ENCODE assay signal across 21 mouse cellular contexts in the genomic region with DNA sequence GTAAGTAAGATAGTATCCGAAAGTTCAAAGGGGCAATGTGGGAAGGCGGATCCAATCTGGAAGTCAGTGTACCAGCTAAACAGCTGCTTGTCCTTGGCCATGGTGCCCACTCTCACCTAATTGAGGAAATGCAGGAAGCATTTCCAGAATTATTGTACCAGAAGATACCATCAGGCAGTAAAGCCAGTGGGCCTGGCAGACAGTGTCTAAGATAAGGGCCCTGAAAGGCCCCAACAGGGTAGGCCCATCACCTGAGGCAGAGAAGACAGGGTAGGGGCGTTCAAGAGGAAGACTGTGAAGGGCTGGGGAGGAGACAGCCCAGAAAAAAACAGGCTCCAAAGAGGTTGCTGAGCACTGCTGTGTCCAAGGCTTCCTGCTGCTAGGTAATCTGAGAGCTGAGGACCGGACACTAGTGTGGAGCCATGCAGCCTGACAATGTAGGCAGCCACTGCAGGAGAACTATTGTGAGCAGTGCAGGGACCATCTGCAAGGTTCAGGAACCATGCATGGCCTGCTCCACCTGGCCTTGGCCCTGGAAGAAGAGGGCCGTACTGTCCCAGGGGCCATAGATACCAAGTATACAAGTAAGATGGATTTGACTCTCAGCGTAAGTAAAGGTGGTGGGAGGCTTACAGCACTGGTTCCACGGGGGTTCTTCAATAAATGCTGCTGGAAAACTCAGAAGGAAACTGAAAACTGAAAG. TPM values are rescaled to one million over a fixed set of nuclear protein-coding genes. Genes with fewer than 3 reads are reported as not detected.
DNase-seq lines count a peak whose midpoint lies in the region; ATAC-seq and TF ChIP-seq lines count a peak whose summit lies in the region.
"Had no signal": no experiment of that assay in that cellular context is flagged by ENCODE, and none has a peak within 500 bp of the region (broad histone marks: within the 10 kb centered on the region; RNA-seq: fewer than 3 reads in every experiment).

No protein-coding gene starts in this region.

- no peaks in the 10 kb centered on the region for H3K9me3 ChIP-seq in kidney, embryonic 14.5 days (ENCODE audit: control insufficient read depth, low read length)
- no peaks in the 10 kb centered on the region for H3K9me3 ChIP-seq in kidney, embryonic 16.5 days (ENCODE audit: low read length)
- no peaks in the 10 kb centered on the region for H3K9me3 ChIP-seq in intestine, embryonic 15.5 days
- H3K9me3 ChIP-seq: embryonic facial prominence, embryonic 12.5 days; forebrain, embryonic 12.5 days; G1E; heart, embryonic 12.5 days; hindbrain, embryonic 10.5 days had no signal

- DNase-seq in spleen, adult 2 months (ENCODE audit: low read depth in 1 of 2, low spot score in 2 of 2) = no peak
- no peak for DNase-seq in spleen, postnatal 14 days (ENCODE audit: low spot score in 2 of 2)
- no peak for DNase-seq in retina, embryonic 14.5 days (ENCODE audit: low spot score)
- no peak for DNase-seq in left cerebral cortex, postnatal 10 days (ENCODE audit: extremely low spot score in 1 of 2, low spot score in 2 of 2)
- DNase-seq: adrenal gland, postnatal 10 days; cerebellum, postnatal 14 days; gastrocnemius, adult 2 months; gastrocnemius, postnatal 25 days had no signal

- no peak overlapping the region for H3K9ac ChIP-seq in kidney, embryonic 14.5 days (ENCODE audit: low read depth, low read length)
- H3K9ac ChIP-seq in kidney, embryonic 16.5 days (replicated peaks; ENCODE audit: low read length) = no peak overlapping the region
- H3K9ac ChIP-seq in intestine, embryonic 15.5 days = no peak overlapping the region
- H3K9ac ChIP-seq: embryonic facial prominence, embryonic 12.5 days; forebrain, embryonic 12.5 days; heart, embryonic 12.5 days; hindbrain, embryonic 14.5 days had no signal

- no peak for TF ChIP-seq CTCF in spleen, adult 2 months (IDR thresholded peaks at IDR 0.05; ENCODE audit: extremely low read depth, insufficient read depth, insufficient read length, insufficient replicate concordance)
- TF ChIP-seq CTCF in small intestine, adult 2 months (IDR thresholded peaks at IDR 0.05; ENCODE audit: extremely low read depth, insufficient read length, insufficient replicate concordance, low read depth, low read length) = no peak

- H3K4me2 ChIP-seq in kidney, embryonic 14.5 days (replicated peaks; ENCODE audit: low read depth, low read length) = no peak overlapping the region
- H3K4me2 ChIP-seq in kidney, embryonic 16.5 days (replicated peaks; ENCODE audit: low read depth, low read length) = no peak overlapping the region
- H3K4me2 ChIP-seq in intestine, embryonic 15.5 days (replicated peaks) = no peak overlapping the region
- H3K4me2 ChIP-seq: embryonic facial prominence, embryonic 12.5 days; forebrain, embryonic 12.5 days; heart, embryonic 12.5 days; hindbrain, embryonic 14.5 days had no signal

- peaks cover 19% of the 10 kb centered on the region; the same call in 1 of the 2 replicates for H3K36me3 ChIP-seq in kidney, embryonic 14.5 days (ENCODE audit: control insufficient read depth, insufficient read depth, low read length)
- H3K36me3 ChIP-seq in kidney, embryonic 16.5 days (ENCODE audit: insufficient read depth, low read length) = peaks cover 28% of the 10 kb centered on the region
- H3K36me3 ChIP-seq in spleen, adult 2 months (ENCODE audit: control insufficient read depth, insufficient read depth, low read length) = peaks cover 6% of the 10 kb centered on the region; the same call in 1 of the 2 replicates
- peaks cover 10% of the 10 kb centered on the region for H3K36me3 ChIP-seq in intestine, embryonic 15.5 days
- H3K36me3 ChIP-seq in small intestine, adult 2 months (ENCODE audit: control insufficient read depth, insufficient read depth, low read length) = peaks cover 18% of the 10 kb centered on the region

- ATAC-seq in kidney, embryonic 14.5 days (ENCODE audit: low FRiP score, low TSS enrichment) = peak; percentile 20; the same call in 1 of the 2 replicates
- ATAC-seq in kidney, embryonic 16.5 days (ENCODE audit: low FRiP score, low TSS enrichment) = no peak
- ATAC-seq in intestine, embryonic 15.5 days = peak; percentile 88
- ATAC-seq: CD4-positive, CD25-positive, alpha-beta regulatory T cell, adult 4 months; forebrain, embryonic 16.5 days had no signal

- H3K27me3 ChIP-seq in kidney, embryonic 14.5 days (ENCODE audit: control insufficient read depth, insufficient read depth, low read length) = no peaks in the 10 kb centered on the region
- no peaks in the 10 kb centered on the region for H3K27me3 ChIP-seq in kidney, embryonic 16.5 days (ENCODE audit: insufficient read depth, low read length)
- no peaks in the 10 kb centered on the region for H3K27me3 ChIP-seq in spleen, adult 2 months (ENCODE audit: control insufficient read depth, insufficient read depth, low read length)
- no peaks in the 10 kb centered on the region for H3K27me3 ChIP-seq in intestine, embryonic 15.5 days (replicated peaks)
- H3K27me3 ChIP-seq in small intestine, adult 2 months (ENCODE audit: control insufficient read depth, insufficient read depth, low read length) = no peaks in the 10 kb centered on the region
- H3K27me3 ChIP-seq: embryonic facial prominence, embryonic 12.5 days; forebrain, embryonic 12.5 days; heart, embryonic 12.5 days had no signal

- H3K4me3 ChIP-seq in kidney, embryonic 14.5 days (ENCODE audit: low read length) = no peak overlapping the region
- H3K4me3 ChIP-seq in kidney, embryonic 16.5 days (ENCODE audit: low read length) = no peak overlapping the region
- H3K4me3 ChIP-seq in spleen, adult 2 months (ENCODE audit: extremely low read depth, insufficient read depth, insufficient read length) = no peak overlapping the region
- H3K4me3 ChIP-seq in intestine, embryonic 15.5 days (replicated peaks) = no peak overlapping the region
- H3K4me3 ChIP-seq in small intestine, adult 2 months (ENCODE audit: low read depth, low read length) = no peak overlapping the region
- H3K4me3 ChIP-seq: embryonic facial prominence, embryonic 12.5 days; forebrain, embryonic 12.5 days; gastrocnemius, adult 2 months; heart, embryonic 12.5 days; hindbrain, embryonic 10.5 days had no signal

- 75% methylated on average over 7 of the region's 7 CpGs for WGBS in kidney, embryonic 14.5 days
- WGBS in kidney, embryonic 16.5 days = 73% methylated on average over 7 of the region's 7 CpGs
- WGBS in spleen, adult 2 months = 58% methylated on average over 7 of the region's 7 CpGs
- WGBS in intestine, embryonic 15.5 days = 79% methylated on average over 7 of the region's 7 CpGs
- 54% methylated on average over 7 of the region's 7 CpGs for WGBS in small intestine, adult 2 months

- no peaks in the 10 kb centered on the region for H3K4me1 ChIP-seq in kidney, embryonic 14.5 days (ENCODE audit: control insufficient read depth, insufficient read depth, low read length)
- H3K4me1 ChIP-seq in kidney, embryonic 16.5 days (ENCODE audit: insufficient read depth, low read length) = no peaks in the 10 kb centered on the region
- peaks cover 13% of the 10 kb centered on the region; the same call in 1 of the 2 replicates for H3K4me1 ChIP-seq in spleen, adult 2 months (ENCODE audit: control insufficient read depth, insufficient read depth, insufficient read length)
- no peaks in the 10 kb centered on the region; the same call in 1 of the 2 replicates for H3K4me1 ChIP-seq in intestine, embryonic 15.5 days (replicated peaks)
- H3K4me1 ChIP-seq in small intestine, adult 2 months (ENCODE audit: control insufficient read depth, insufficient read depth, insufficient read length, low read length) = peaks cover 14% of the 10 kb centered on the region
- H3K4me1 ChIP-seq: embryonic facial prominence, embryonic 12.5 days; forebrain, embryonic 12.5 days; heart, embryonic 12.5 days had no signal

- intact Hi-C loops in left cerebral cortex, postnatal 10 days (cut with DNase I) = no loop called here

- TF ChIP-seq POLR2A in spleen, adult 2 months (IDR thresholded peaks at IDR 0.05; ENCODE audit: low read depth, low read length) = no peak
- TF ChIP-seq POLR2A in small intestine, adult 2 months (IDR thresholded peaks at IDR 0.05; ENCODE audit: low read depth, low read length) = no peak

- no peak overlapping the region for H3K27ac ChIP-seq in kidney, embryonic 14.5 days (ENCODE audit: low read depth, low read length)
- no peak overlapping the region for H3K27ac ChIP-seq in kidney, embryonic 16.5 days (ENCODE audit: low read length)
- peak overlapping the region; percentile 24 for H3K27ac ChIP-seq in spleen, adult 2 months (ENCODE audit: insufficient read depth, low read length)
- no peak overlapping the region; the same call in 1 of the 2 replicates for H3K27ac ChIP-seq in intestine, embryonic 15.5 days
- peak overlapping the region; percentile 34 for H3K27ac ChIP-seq in small intestine, adult 2 months (ENCODE audit: insufficient read depth, low read depth, low read length)
- H3K27ac ChIP-seq: embryonic facial prominence, embryonic 12.5 days; forebrain, embryonic 12.5 days; gastrocnemius, adult 2 months; hindbrain, embryonic 10.5 days; hindbrain, embryonic 14.5 days had no signal

RNA-seq across cellular contexts. Expression of a gene that starts 45.3 kb away (rescaled TPM):
- polyA plus RNA-seq in kidney, embryonic 14.5 days (2014; fragmentation: Nextera tagmentation; extraction: Ambion mirVana) = 42.5 and 52.7 TPM in 2 replicates
- 57.7 and 57.8 TPM in 2 replicates for polyA plus RNA-seq in kidney, embryonic 16.5 days (2015; fragmentation: Nextera tagmentation; extraction: Ambion mirVana)
- polyA plus RNA-seq in spleen, adult 2 months (2012; rRNA removed) = 7.7 and 10.3 TPM in 2 replicates
- 35.6 and 38.2 TPM in 2 replicates for polyA plus RNA-seq in intestine, embryonic 15.5 days (2015; fragmentation: Nextera tagmentation; extraction: Ambion mirVana)
- 9.1 and 13.2 TPM in 2 replicates for polyA plus RNA-seq in small intestine, adult 2 months (2012; rRNA removed)
- total RNA-seq in left cerebral cortex, postnatal 10 days (2021) = 10 to 100 TPM; 71.4 to 86.2 TPM

RNA-seq across cellular contexts. Expression of a gene that starts 48.8 kb away (rescaled TPM):
- 1.7 and 3.6 TPM in 2 replicates for polyA plus RNA-seq in kidney, embryonic 14.5 days (2014; fragmentation: Nextera tagmentation; extraction: Ambion mirVana)
- polyA plus RNA-seq in kidney, embryonic 16.5 days (2015; fragmentation: Nextera tagmentation; extraction: Ambion mirVana) = 2.2 and 2.9 TPM in 2 replicates
- 4.4 and 4.7 TPM in 2 replicates for polyA plus RNA-seq in spleen, adult 2 months (2012; rRNA removed)
- polyA plus RNA-seq in intestine, embryonic 15.5 days (2015; fragmentation: Nextera tagmentation; extraction: Ambion mirVana) = 6.1 and 8.1 TPM in 2 replicates
- 1.9 and 8.3 TPM in 2 replicates for polyA plus RNA-seq in small intestine, adult 2 months (2012; rRNA removed)
- total RNA-seq in left cerebral cortex, postnatal 10 days (2021) = not detected
- polyA plus RNA-seq: cortical plate, adult 2 months; G1E had no signal

Comparison
In these comparisons a context has a peak if more than half of its experiments do, and no peak if none do; other contexts are left out.
1. H3K27ac ChIP-seq: peak in spleen, adult 2 months (single experiment) and small intestine, adult 2 months (single experiment); none in kidney, embryonic 14.5 days (single experiment), kidney, embryonic 16.5 days (single experiment) and intestine, embryonic 15.5 days (single experiment).